Mouse (Mus musculus): ENCODE results near the gene Cat. TPM values are rescaled to one million over a fixed set of nuclear protein-coding genes. Genes with fewer than 3 reads are reported as not detected.

Cat gene
- 270 and 309 TPM in 2 replicates for polyA plus RNA-seq (2015; fragmentation: Nextera tagmentation; extraction: Ambion mirVana)

- Histone ChIP-seq H3K9ac (ENCODE audit: low read depth, low read length) (peak within 1 kb of the TSS; percentile 91), H3K4me3 (ENCODE audit: low read depth, low read length) (peak within 1 kb of the TSS; percentile 78), H3K4me1 (ENCODE audit: control insufficient read depth, low read depth, low read length) (peaks cover 29% of the 10 kb centered on the region), H3K36me3 (ENCODE audit: control insufficient read depth, insufficient read depth) (no peaks in the 10 kb centered on the region), H3K4me2 (ENCODE audit: low read depth, low read length) (peak within 1 kb of the TSS; percentile 89), H3K27ac (ENCODE audit: low read length) (peak within 1 kb of the TSS; percentile 98), H3K9me3 (replicated peaks; ENCODE audit: control insufficient read depth, low read length) (no peaks in the 10 kb centered on the region), H3K27me3 (ENCODE audit: control insufficient read depth, insufficient read depth, low read depth, low read length) (no peaks in the 10 kb centered on the region)
- WGBS (ENCODE audit: insufficient replicate concordance): under 1% methylated on average over 41 of the region's 41 CpGs
- peak; percentile 92 for ATAC-seq (ENCODE audit: low read depth)
Observed at GRCm38 (mm10) chr2:103484617-103485401, at the start of gene Cat. Gene Cat, minus strand, starts transcription at chr2:103485160.

- Histone ChIP-seq H3K4me3 (ENCODE audit: low read depth, low read length) (no peak overlapping the region), H3K4me2 (ENCODE audit: low read depth, low read length) (no peak overlapping the region), H3K27ac (ENCODE audit: low read length) (no peak overlapping the region), H3K36me3 (ENCODE audit: control insufficient read depth, insufficient read depth) (no peaks in the 10 kb centered on the region), H3K4me1 (ENCODE audit: control insufficient read depth, low read depth, low read length) (no peaks in the 10 kb centered on the region), H3K9ac (ENCODE audit: low read depth, low read length) (no peak overlapping the region), H3K9me3 (replicated peaks; ENCODE audit: control insufficient read depth, low read length) (no peaks in the 10 kb centered on the region), H3K27me3 (ENCODE audit: control insufficient read depth, insufficient read depth, low read depth, low read length) (no peaks in the 10 kb centered on the region)
- WGBS (ENCODE audit: insufficient replicate concordance): 71% methylated on average over 1 of the region's 1 CpGs
- no peak for ATAC-seq (ENCODE audit: low read depth)
Observed at GRCm38 (mm10) chr2:103525596-103525995, 40.6 kb upstream of the Cat start.

- Histone ChIP-seq H3K36me3 (ENCODE audit: control insufficient read depth, insufficient read depth) (no peaks in the 10 kb centered on the region), H3K4me2 (ENCODE audit: low read depth, low read length) (no peak overlapping the region), H3K4me3 (ENCODE audit: low read depth, low read length) (no peak overlapping the region), H3K4me1 (ENCODE audit: control insufficient read depth, low read depth, low read length) (no peaks in the 10 kb centered on the region), H3K27me3 (ENCODE audit: control insufficient read depth, insufficient read depth, low read depth, low read length) (no peaks in the 10 kb centered on the region), H3K9ac (ENCODE audit: low read depth, low read length) (no peak overlapping the region), H3K9me3 (replicated peaks; ENCODE audit: control insufficient read depth, low read length) (no peaks in the 10 kb centered on the region), H3K27ac (ENCODE audit: low read length) (no peak overlapping the region)
- ATAC-seq (ENCODE audit: low read depth): peak; percentile 71
- 49% methylated on average over 1 of the region's 1 CpGs for WGBS (ENCODE audit: insufficient replicate concordance)
Observed at GRCm38 (mm10) chr2:103516472-103516871, 31.5 kb upstream of the Cat start.

GRCm38 (mm10) chr2:103515513-103516180, 30.7 kb upstream of the Cat start:
- Histone ChIP-seq H3K9ac (ENCODE audit: low read depth, low read length) (no peak overlapping the region), H3K4me1 (ENCODE audit: control insufficient read depth, low read depth, low read length) (no peaks in the 10 kb centered on the region), H3K36me3 (ENCODE audit: control insufficient read depth, insufficient read depth) (no peaks in the 10 kb centered on the region), H3K27me3 (ENCODE audit: control insufficient read depth, insufficient read depth, low read depth, low read length) (no peaks in the 10 kb centered on the region), H3K27ac (ENCODE audit: low read length) (no peak overlapping the region), H3K4me3 (ENCODE audit: low read depth, low read length) (no peak overlapping the region), H3K4me2 (ENCODE audit: low read depth, low read length) (no peak overlapping the region), H3K9me3 (replicated peaks; ENCODE audit: control insufficient read depth, low read length) (no peaks in the 10 kb centered on the region)
- 60% methylated on average over 6 of the region's 6 CpGs for WGBS (ENCODE audit: insufficient replicate concordance)
- no peak for ATAC-seq (ENCODE audit: low read depth)

- ATAC-seq (ENCODE audit: low read depth): no peak
- no peaks in the 10 kb centered on the region for H3K9me3 ChIP-seq (replicated peaks; ENCODE audit: control insufficient read depth, low read length)
- H3K9ac ChIP-seq (ENCODE audit: low read depth, low read length): no peak overlapping the region
- H3K4me1 ChIP-seq (ENCODE audit: control insufficient read depth, low read depth, low read length): no peaks in the 10 kb centered on the region
- WGBS (ENCODE audit: insufficient replicate concordance): 63% methylated on average over 5 of the region's 5 CpGs
- H3K27me3 ChIP-seq (ENCODE audit: control insufficient read depth, insufficient read depth, low read depth, low read length): no peaks in the 10 kb centered on the region
- no peak overlapping the region for H3K4me3 ChIP-seq (ENCODE audit: low read depth, low read length)
- H3K4me2 ChIP-seq (ENCODE audit: low read depth, low read length): no peak overlapping the region
- no peaks in the 10 kb centered on the region for H3K36me3 ChIP-seq (ENCODE audit: control insufficient read depth, insufficient read depth)
- no peak overlapping the region for H3K27ac ChIP-seq (ENCODE audit: low read length)
Observed at GRCm38 (mm10) chr2:103512066-103512795, 27.3 kb upstream of the Cat start.

- no peak overlapping the region for H3K4me2 ChIP-seq (ENCODE audit: low read depth, low read length)
- 47% methylated on average over 1 of the region's 1 CpGs for WGBS (ENCODE audit: insufficient replicate concordance)
- no peaks in the 10 kb centered on the region for H3K36me3 ChIP-seq (ENCODE audit: control insufficient read depth, insufficient read depth)
- no peaks in the 10 kb centered on the region for H3K9me3 ChIP-seq (replicated peaks; ENCODE audit: control insufficient read depth, low read length)
- no peak overlapping the region for H3K27ac ChIP-seq (ENCODE audit: low read length)
- no peak for ATAC-seq (ENCODE audit: low read depth)
- H3K9ac ChIP-seq (ENCODE audit: low read depth, low read length): no peak overlapping the region
- no peaks in the 10 kb centered on the region for H3K27me3 ChIP-seq (ENCODE audit: control insufficient read depth, insufficient read depth, low read depth, low read length)
- no peak overlapping the region for H3K4me3 ChIP-seq (ENCODE audit: low read depth, low read length)
- no peaks in the 10 kb centered on the region for H3K4me1 ChIP-seq (ENCODE audit: control insufficient read depth, low read depth, low read length)
Observed at GRCm38 (mm10) chr2:103511631-103512030, 26.7 kb upstream of the Cat start.

GRCm38 (mm10) chr2:103511042-103511441, 26.1 kb upstream of the Cat start:
- Histone ChIP-seq H3K36me3 (ENCODE audit: control insufficient read depth, insufficient read depth) (no peaks in the 10 kb centered on the region), H3K9ac (ENCODE audit: low read depth, low read length) (no peak overlapping the region), H3K4me1 (ENCODE audit: control insufficient read depth, low read depth, low read length) (no peaks in the 10 kb centered on the region), H3K27ac (ENCODE audit: low read length) (no peak overlapping the region), H3K4me3 (ENCODE audit: low read depth, low read length) (no peak overlapping the region), H3K27me3 (ENCODE audit: control insufficient read depth, insufficient read depth, low read depth, low read length) (no peaks in the 10 kb centered on the region), H3K4me2 (ENCODE audit: low read depth, low read length) (no peak overlapping the region), H3K9me3 (replicated peaks; ENCODE audit: control insufficient read depth, low read length) (no peaks in the 10 kb centered on the region)
- 67% methylated on average over 1 of the region's 1 CpGs for WGBS (ENCODE audit: insufficient replicate concordance)
- no peak for ATAC-seq (ENCODE audit: low read depth)

- Histone ChIP-seq H3K27me3 (ENCODE audit: control insufficient read depth, insufficient read depth, low read depth, low read length) (no peaks in the 10 kb centered on the region), H3K4me1 (ENCODE audit: control insufficient read depth, low read depth, low read length) (no peaks in the 10 kb centered on the region), H3K4me3 (ENCODE audit: low read depth, low read length) (no peak overlapping the region), H3K4me2 (ENCODE audit: low read depth, low read length) (no peak overlapping the region), H3K36me3 (ENCODE audit: control insufficient read depth, insufficient read depth) (no peaks in the 10 kb centered on the region), H3K9me3 (replicated peaks; ENCODE audit: control insufficient read depth, low read length) (no peaks in the 10 kb centered on the region), H3K9ac (ENCODE audit: low read depth, low read length) (no peak overlapping the region), H3K27ac (ENCODE audit: low read length) (no peak overlapping the region)
- 81% methylated on average over 1 of the region's 1 CpGs for WGBS (ENCODE audit: insufficient replicate concordance)
- ATAC-seq (ENCODE audit: low read depth): no peak
Observed at GRCm38 (mm10) chr2:103507651-103508050, 22.7 kb upstream of the Cat start.

GRCm38 (mm10) chr2:103505956-103506355, 21.0 kb upstream of the Cat start:
- WGBS (ENCODE audit: insufficient replicate concordance): 80% methylated on average over 2 of the region's 2 CpGs
- Histone ChIP-seq H3K9me3 (replicated peaks; ENCODE audit: control insufficient read depth, low read length) (no peaks in the 10 kb centered on the region), H3K4me3 (ENCODE audit: low read depth, low read length) (no peak overlapping the region), H3K27me3 (ENCODE audit: control insufficient read depth, insufficient read depth, low read depth, low read length) (no peaks in the 10 kb centered on the region), H3K9ac (ENCODE audit: low read depth, low read length) (no peak overlapping the region), H3K27ac (ENCODE audit: low read length) (no peak overlapping the region), H3K4me1 (ENCODE audit: control insufficient read depth, low read depth, low read length) (no peaks in the 10 kb centered on the region), H3K36me3 (ENCODE audit: control insufficient read depth, insufficient read depth) (no peaks in the 10 kb centered on the region), H3K4me2 (ENCODE audit: low read depth, low read length) (no peak overlapping the region)
- ATAC-seq (ENCODE audit: low read depth): no peak

Data from liver, embryonic 16.5 days (tissue).